Mouse (Mus musculus) T-cell, adult 66 days (primary cell): Measurements from ENCODE around the gene Lyzl4. TPM values are rescaled to one million over a fixed set of nuclear protein-coding genes. Genes with fewer than 3 reads are reported as not detected.

ENCODE experiments used
- total RNA-seq, 2 experiments: library from RNA; stranded (reverse); gene quantifications; 3 replicates in 1 of 2; 4 replicates in 1 of 2; pipeline ENCODE4 v1.2.4; 2023

Lyzl4 gene
- not detected for total RNA-seq

GRCm38 (mm10) chr9:121642001-121642400 lies at the start of gene Lyzl4:
Lyzl4 (minus strand) TSS chr9:121642096.

GRCm38 (mm10) chr9:121642401-121643181 lies 695 bp upstream of the Lyzl4 start, which contains the start of gene Vipr1:
Vipr1 (plus strand) TSS chr9:121642716.

Other genes with a start within 250 kb of the Lyzl4 start
- gene Cck, start 146.4 kb downstream of the Lyzl4 start, total RNA-seq = not detected
- gene Vipr1, start 620 bp upstream of the Lyzl4 start, total RNA-seq = 100 to 1,000 TPM; 103 to 106 TPM
- gene Sec22c, start 63.4 kb upstream of the Lyzl4 start, total RNA-seq = 10 to 100 TPM; 31.7 to 42.8 TPM
- gene Ss18l2, start 68.2 kb upstream of the Lyzl4 start, total RNA-seq = 10 to 100 TPM; 13.8 to 17.4 TPM
- gene Nktr, start 77.1 kb upstream of the Lyzl4 start, total RNA-seq = 100 to 1,000 TPM; 247 to 264 TPM
- gene Zfp651, start 117.2 kb upstream of the Lyzl4 start, total RNA-seq = 1 to 10 TPM; 1.8 to 2.2 TPM
- not detected for gene Klhl40, start 135.5 kb upstream of the Lyzl4 start, total RNA-seq
- not detected for gene Hhatl, start 150.4 kb upstream of the Lyzl4 start, total RNA-seq
- gene Ccdc13, start 197.4 kb upstream of the Lyzl4 start, total RNA-seq = not detected
- 10 to 100 TPM; 34.2 to 37.4 TPM for gene Higd1a, start 216.3 kb upstream of the Lyzl4 start, total RNA-seq